In genomic region chr4:65763823-65764222, GRCm38 (mm10) we compare ENCODE assay signal across 22 mouse cellular contexts.
DNase-seq lines count a peak whose midpoint lies in the region; ATAC-seq and TF ChIP-seq lines count a peak whose summit lies in the region.
"Had no signal": no experiment of that assay in that cellular context is flagged by ENCODE, and none has a peak within 500 bp of the region (broad histone marks: within the 10 kb centered on the region; RNA-seq: fewer than 3 reads in every experiment).

No protein-coding gene starts in this region.

- no peaks in the 10 kb centered on the region for H3K36me3 ChIP-seq in embryonic facial prominence, embryonic 14.5 days (ENCODE audit: control insufficient read depth, insufficient read depth, low read length)
- H3K36me3 ChIP-seq in embryonic facial prominence, embryonic 10.5 days (replicated peaks): no peaks in the 10 kb centered on the region
- no peaks in the 10 kb centered on the region for H3K36me3 ChIP-seq in hindbrain, postnatal 0 days (ENCODE audit: insufficient read depth, low read length)
- no peaks in the 10 kb centered on the region for H3K36me3 ChIP-seq in hindbrain, embryonic 12.5 days
- no peaks in the 10 kb centered on the region for H3K36me3 ChIP-seq in neural tube, embryonic 13.5 days
- H3K36me3 ChIP-seq: embryonic facial prominence, embryonic 15.5 days; G1E; heart, embryonic 13.5 days; hindbrain, embryonic 13.5 days; kidney, embryonic 15.5 days had no signal

- no peak overlapping the region for H3K4me2 ChIP-seq in embryonic facial prominence, embryonic 14.5 days (ENCODE audit: low read depth, low read length)
- H3K4me2 ChIP-seq in hindbrain, postnatal 0 days (ENCODE audit: low read depth, low read length): no peak overlapping the region
- no peak overlapping the region for H3K4me2 ChIP-seq in hindbrain, embryonic 12.5 days (replicated peaks)
- H3K4me2 ChIP-seq in neural tube, embryonic 13.5 days: no peak overlapping the region
- H3K4me2 ChIP-seq: embryonic facial prominence, embryonic 15.5 days; heart, embryonic 13.5 days; hindbrain, embryonic 13.5 days; kidney, embryonic 15.5 days had no signal

- H3K27me3 ChIP-seq in embryonic facial prominence, embryonic 14.5 days (replicated peaks; ENCODE audit: control insufficient read depth, insufficient read depth, low read length): no peaks in the 10 kb centered on the region
- H3K27me3 ChIP-seq in embryonic facial prominence, embryonic 10.5 days (replicated peaks; ENCODE audit: low read depth, poor library complexity, severe bottlenecking): no peaks in the 10 kb centered on the region
- H3K27me3 ChIP-seq in hindbrain, postnatal 0 days (ENCODE audit: insufficient read depth, low read length): no peaks in the 10 kb centered on the region
- H3K27me3 ChIP-seq in hindbrain, embryonic 12.5 days: no peaks in the 10 kb centered on the region
- H3K27me3 ChIP-seq in neural tube, embryonic 13.5 days: no peaks in the 10 kb centered on the region
- H3K27me3 ChIP-seq: embryonic facial prominence, embryonic 15.5 days; heart, embryonic 13.5 days; hindbrain, embryonic 13.5 days; kidney, embryonic 15.5 days had no signal

- TF ChIP-seq CTCF in hindbrain, postnatal 0 days (IDR thresholded peaks at IDR 0.05; ENCODE audit: low read depth): no peak

- no peaks in the 10 kb centered on the region for H3K9me3 ChIP-seq in embryonic facial prominence, embryonic 14.5 days (ENCODE audit: control insufficient read depth, low read length)
- no peaks in the 10 kb centered on the region for H3K9me3 ChIP-seq in embryonic facial prominence, embryonic 10.5 days
- H3K9me3 ChIP-seq in hindbrain, postnatal 0 days (ENCODE audit: low read length): no peaks in the 10 kb centered on the region
- H3K9me3 ChIP-seq in hindbrain, embryonic 12.5 days (replicated peaks): no peaks in the 10 kb centered on the region
- no peaks in the 10 kb centered on the region for H3K9me3 ChIP-seq in neural tube, embryonic 13.5 days
- H3K9me3 ChIP-seq: embryonic facial prominence, embryonic 15.5 days; heart, embryonic 13.5 days; hindbrain, embryonic 13.5 days; kidney, embryonic 15.5 days had no signal

- ATAC-seq in embryonic facial prominence, embryonic 14.5 days (ENCODE audit: low read depth): peak; percentile 26; the same call in 1 of the 2 replicates
- no peak for ATAC-seq in hindbrain, postnatal 0 days
- no peak for ATAC-seq in hindbrain, embryonic 12.5 days (ENCODE audit: low FRiP score)
- peak; percentile 50; the same call in 1 of the 2 replicates for ATAC-seq in neural tube, embryonic 13.5 days (ENCODE audit: low read depth)
- ATAC-seq: CD4-positive, CD25-positive, alpha-beta regulatory T cell, adult 4 months; forebrain, postnatal 0 days; intestine, embryonic 16.5 days had no signal

- no peaks in the 10 kb centered on the region; the same call in 1 of the 2 replicates for H3K4me1 ChIP-seq in embryonic facial prominence, embryonic 14.5 days (ENCODE audit: control insufficient read depth, insufficient read depth, low read length)
- H3K4me1 ChIP-seq in embryonic facial prominence, embryonic 10.5 days: no peaks in the 10 kb centered on the region
- 0 out of 2 replicates have a peak, but pooled peaks cover 3% of the 10 kb centered on the region for H3K4me1 ChIP-seq in hindbrain, postnatal 0 days (ENCODE audit: insufficient read depth, low read length)
- 0 out of 2 replicates have a peak, but pooled peaks cover 3% of the 10 kb centered on the region for H3K4me1 ChIP-seq in hindbrain, embryonic 12.5 days
- peaks cover 6% of the 10 kb centered on the region for H3K4me1 ChIP-seq in neural tube, embryonic 13.5 days (replicated peaks)
- H3K4me1 ChIP-seq: embryonic facial prominence, embryonic 15.5 days; heart, embryonic 13.5 days; kidney, embryonic 15.5 days had no signal

- DNase-seq in cerebellum, adult 18-20 months: peak; percentile 16 to 38
- DNase-seq in cerebellum, adult 11-12 months: no peak
- no peak for DNase-seq in embryonic facial prominence, embryonic 14.5 days (ENCODE audit: low spot score)
- DNase-seq in embryonic facial prominence, embryonic 10.5 days (ENCODE audit: low spot score): no peak
- peak; percentile 42 for DNase-seq in hindbrain, postnatal 0 days (ENCODE audit: low spot score)
- DNase-seq in neural tube, embryonic 10.5 days (ENCODE audit: extremely low spot score, low spot score): no peak
- DNase-seq: adrenal gland, adult 8-10 months; adrenal gland, postnatal 36 days; B cell, adult 2 months; forebrain, postnatal 0 days; gastrocnemius, postnatal 25 days; heart, postnatal 36 days; kidney, adult 2 months had no signal

- no peak overlapping the region for H3K4me3 ChIP-seq in embryonic facial prominence, embryonic 14.5 days (ENCODE audit: low read depth, low read length)
- H3K4me3 ChIP-seq in embryonic facial prominence, embryonic 10.5 days: no peak overlapping the region
- no peak overlapping the region for H3K4me3 ChIP-seq in hindbrain, postnatal 0 days (ENCODE audit: low read length)
- no peak overlapping the region for H3K4me3 ChIP-seq in hindbrain, embryonic 12.5 days
- H3K4me3 ChIP-seq in neural tube, embryonic 13.5 days: no peak overlapping the region
- H3K4me3 ChIP-seq: embryonic facial prominence, embryonic 15.5 days; heart, embryonic 13.5 days; hindbrain, embryonic 13.5 days; kidney, embryonic 15.5 days had no signal

- no peak overlapping the region for H3K9ac ChIP-seq in embryonic facial prominence, embryonic 14.5 days (ENCODE audit: low read depth, low read length)
- no peak overlapping the region for H3K9ac ChIP-seq in hindbrain, postnatal 0 days (replicated peaks; ENCODE audit: low read length)
- H3K9ac ChIP-seq in hindbrain, embryonic 12.5 days: no peak overlapping the region
- H3K9ac ChIP-seq in neural tube, embryonic 13.5 days: no peak overlapping the region
- H3K9ac ChIP-seq: embryonic facial prominence, embryonic 15.5 days; forebrain, postnatal 0 days; heart, embryonic 13.5 days; hindbrain, embryonic 13.5 days; kidney, embryonic 15.5 days had no signal

- 81% methylated on average over 2 of the region's 2 CpGs for WGBS in embryonic facial prominence, embryonic 14.5 days
- 93% methylated on average over 2 of the region's 2 CpGs for WGBS in embryonic facial prominence, embryonic 10.5 days
- 69% methylated on average over 2 of the region's 2 CpGs for WGBS in hindbrain, postnatal 0 days
- 80% methylated on average over 2 of the region's 2 CpGs for WGBS in hindbrain, embryonic 12.5 days
- WGBS in neural tube, embryonic 13.5 days: 68% methylated on average over 2 of the region's 2 CpGs

- H3K27ac ChIP-seq in embryonic facial prominence, embryonic 14.5 days (replicated peaks; ENCODE audit: low read depth, low read length): no peak overlapping the region
- H3K27ac ChIP-seq in embryonic facial prominence, embryonic 10.5 days (replicated peaks): no peak overlapping the region
- H3K27ac ChIP-seq in hindbrain, postnatal 0 days: no peak overlapping the region
- H3K27ac ChIP-seq in hindbrain, embryonic 12.5 days: no peak overlapping the region
- 0 out of 2 replicates have a peak overlapping the region, but pooled peaks have one; percentile 5 for H3K27ac ChIP-seq in neural tube, embryonic 13.5 days (replicated peaks)
- H3K27ac ChIP-seq: embryonic facial prominence, embryonic 15.5 days; heart, embryonic 13.5 days; hindbrain, embryonic 13.5 days; kidney, embryonic 15.5 days had no signal

Comparison
In these comparisons a context has a peak if more than half of its experiments do, and no peak if none do; other contexts are left out.
1. DNase-seq: peak in cerebellum, adult 18-20 months (2 of 2) and hindbrain, postnatal 0 days (single experiment); none in cerebellum, adult 11-12 months (single experiment), embryonic facial prominence, embryonic 14.5 days (single experiment), embryonic facial prominence, embryonic 10.5 days (single experiment) and neural tube, embryonic 10.5 days (single experiment).
2. ATAC-seq: peak in embryonic facial prominence, embryonic 14.5 days (single experiment) and neural tube, embryonic 13.5 days (single experiment); none in hindbrain, postnatal 0 days (single experiment) and hindbrain, embryonic 12.5 days (single experiment).